Mouse (Mus musculus) liver, postnatal 0 days (tissue): ENCODE results near the gene Irak3.

Experiments
- CTCF ChIP-seq: sonication (generic); IDR thresholded peaks from 2 replicates; pipeline ENCODE4 v1.5.1; 2016; ENCODE audit warnings: antibody characterized with exemption, low read depth
- EP300 ChIP-seq: IDR thresholded peaks from 2 replicates; pipeline ENCODE4 v1.6.1; 2016; ENCODE audit warnings: antibody characterized with exemption, low read depth, mild to moderate bottlenecking

- TF ChIP-seq CTCF (no peak), EP300 (no peak)
Observed at GRCm38 (mm10) chr10:120250911-120251683, 49.2 kb upstream of the Irak3 start.
